Mouse (Mus musculus) heart, embryonic 14.5 days (tissue): ENCODE results near the gene Dmgdh. TPM values are rescaled to one million over a fixed set of nuclear protein-coding genes. Genes with fewer than 3 reads are reported as not detected.

Source experiments
- ATAC-seq: fragments of 200-750 bp; cut with Nextera tagmentation; 2 replicates; pipeline ENCODE4 v1.8.0; 2017; ENCODE audit warnings: low read depth, moderate TSS enrichment; ENCODE audit not compliant: insufficient number of reproducible peaks, insufficient read depth, low FRiP score
- H3K27ac ChIP-seq, 2 experiments: fragments of 200-500 bp in 1 of 2; fragments of 300-500 bp in 1 of 2; sonication (generic) in 1 of 2; replicated peaks in 1 of 2; 2 replicates each; pipeline ENCODE4 v1.5.1; 2012 to 2014; ENCODE audit warnings: low read depth in 2 of 2, low read length in 2 of 2, control low read depth in 1 of 2, mild to moderate bottlenecking in 1 of 2, mixed read lengths in 1 of 2; ENCODE audit not compliant: control insufficient read depth in 1 of 2, insufficient read depth in 1 of 2
- H3K27me3 ChIP-seq: fragments of 300-500 bp; sonication (generic); 2 replicates; pipeline ENCODE4 v1.6.1; 2014; ENCODE audit warnings: mild to moderate bottlenecking, low read length, control low read depth; ENCODE audit not compliant: control insufficient read depth, insufficient read depth
- H3K36me3 ChIP-seq: fragments of 300-500 bp; sonication (generic); 2 replicates; pipeline ENCODE4 v1.6.1; 2014; ENCODE audit warnings: mild to moderate bottlenecking, control low read depth, low read length, mixed read lengths; ENCODE audit not compliant: control insufficient read depth, insufficient read depth
- H3K4me1 ChIP-seq, 2 experiments: fragments of 200-500 bp in 1 of 2; fragments of 300-500 bp in 1 of 2; sonication (generic) in 1 of 2; 2 replicates each; pipeline ENCODE4 v1.6.1; 2012 to 2014; ENCODE audit warnings: low read length in 2 of 2, control low read depth in 1 of 2, mixed read lengths in 1 of 2; ENCODE audit not compliant: control insufficient read depth in 2 of 2, insufficient read depth in 2 of 2
- H3K4me2 ChIP-seq: fragments of 300-500 bp; sonication (generic); 2 replicates; pipeline ENCODE4 v1.6.1; 2014; ENCODE audit warnings: mild to moderate bottlenecking, low read length
- H3K4me3 ChIP-seq, 2 experiments: fragments of 200-500 bp in 1 of 2; fragments of 300-500 bp in 1 of 2; sonication (generic) in 1 of 2; 2 replicates each; pipeline ENCODE4 v1.5.1; 2012 to 2014; ENCODE audit warnings: low read length in 2 of 2, mild to moderate bottlenecking in 2 of 2, control low read depth in 1 of 2, low read depth in 1 of 2, moderate library complexity in 1 of 2; ENCODE audit not compliant: control insufficient read depth in 1 of 2, insufficient read depth in 1 of 2
- H3K9ac ChIP-seq: fragments of 300-500 bp; sonication (generic); 2 replicates; pipeline ENCODE4 v1.6.1; 2014; ENCODE audit warnings: mild to moderate bottlenecking, low read length
- H3K9me3 ChIP-seq: fragments of 300-500 bp; sonication (generic); 2 replicates; pipeline ENCODE4 v1.6.1; 2016; ENCODE audit warnings: low read length, control low read depth; ENCODE audit not compliant: control insufficient read depth
- WGBS: fragments of 180-500 bp; shearing (Covaris S2); extraction: QIAGEN DNeasy Blood & Tissue Kit; methylation state at CpG from one replicate; pipeline ENCODE4 v1.1.7; 2014; 5-methylcytosine and 5-hydroxymethylcytosine counted together
- polyA plus RNA-seq: library from polyadenylated mRNA; unstranded; fragments of >200 nt; fragmentation: Nextera tagmentation; extraction: Ambion mirVana; gene quantifications from 2 replicates; pipeline ENCODE4 v1.2.1, GENCODE M21; 2014

Gene Dmgdh
- polyA plus RNA-seq, 1 experiment from 2014 or later, result 0.08 TPM

DNA sequence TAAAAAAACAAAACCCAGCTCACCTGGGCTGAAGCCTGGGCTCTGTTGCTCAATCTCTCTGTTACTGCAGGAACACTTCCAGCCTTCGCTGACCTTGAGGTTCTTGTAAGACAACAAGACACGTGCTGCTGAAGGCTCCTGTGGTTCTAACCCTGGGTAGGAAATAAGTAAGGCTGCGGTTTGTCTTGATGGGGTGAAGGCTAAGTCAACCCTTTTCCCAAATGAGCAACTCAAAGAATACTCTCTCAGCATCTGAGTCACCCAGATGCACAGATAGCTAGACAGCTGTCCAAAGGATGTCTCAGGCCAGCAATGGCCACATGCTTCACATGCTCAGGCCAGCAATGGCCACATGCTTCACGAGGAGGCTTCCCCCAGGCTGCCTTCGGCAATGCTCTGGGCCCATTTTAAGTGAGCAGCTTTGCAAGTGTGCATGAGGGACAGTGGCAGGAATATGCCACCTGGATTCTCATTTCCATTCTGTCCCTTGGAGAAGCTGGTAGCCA, 61.0 kb downstream of the Dmgdh start:
- Histone ChIP-seq H3K27me3 (no peaks in the 10 kb centered on the region), H3K4me3 (no peak overlapping the region), H3K9me3 (no peaks in the 10 kb centered on the region), H3K36me3 (no peaks in the 10 kb centered on the region), H3K9ac (no peak overlapping the region), H3K4me2 (no peak overlapping the region), H3K27ac (no peak overlapping the region), H3K4me1 (no peaks in the 10 kb centered on the region)
- 81% methylated on average over 5 of the region's 5 CpGs for WGBS
- ATAC-seq, result no peak

DNA sequence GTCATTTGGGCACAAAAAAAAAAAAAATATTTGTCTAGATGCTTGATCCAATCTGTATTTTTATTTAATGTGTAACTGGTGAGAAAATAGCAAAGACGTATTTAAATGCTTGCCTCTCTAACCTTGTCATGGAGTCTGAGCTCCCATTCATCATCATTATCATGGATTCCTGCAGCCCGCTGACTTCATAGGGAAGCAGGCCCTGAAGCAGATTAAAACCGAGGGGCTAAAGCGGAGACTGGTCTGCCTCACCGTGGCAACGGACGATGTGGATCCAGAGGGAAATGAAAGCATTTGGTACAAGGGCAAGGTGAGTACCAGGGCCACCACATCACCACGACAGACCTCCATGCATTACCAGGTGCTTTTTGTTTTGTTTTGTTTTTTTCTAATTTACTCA, 69.9 kb downstream of the Dmgdh start:
- WGBS, result 41% methylated on average over 8 of the region's 8 CpGs

GRCm38 (mm10) chr13:93752597-93753400, 78.6 kb downstream of the Dmgdh start:
- Histone ChIP-seq H3K27me3 (no peaks in the 10 kb centered on the region), H3K4me1 (0 out of 4 replicates have a peak, but pooled peaks cover 0 to 7% of the 10 kb centered on the region in 2 experiments), H3K9ac (no peak overlapping the region), H3K27ac (no peak overlapping the region), H3K4me2 (no peak overlapping the region), H3K4me3 (no peak overlapping the region), H3K9me3 (no peaks in the 10 kb centered on the region), H3K36me3 (no peaks in the 10 kb centered on the region)
- 67% methylated on average over 14 of the region's 14 CpGs for WGBS
- no peak for ATAC-seq

More for the DNA sequence above, 69.9 kb downstream of the Dmgdh start:
- H3K36me3 ChIP-seq, result no peaks in the 10 kb centered on the region
- ATAC-seq, result no peak
- no peak overlapping the region for H3K9ac ChIP-seq
- no peaks in the 10 kb centered on the region for H3K4me1 ChIP-seq
- no peaks in the 10 kb centered on the region for H3K27me3 ChIP-seq
- no peak overlapping the region for H3K4me2 ChIP-seq
- H3K9me3 ChIP-seq, result no peaks in the 10 kb centered on the region
- H3K4me3 ChIP-seq, result no peak overlapping the region
- no peak overlapping the region for H3K27ac ChIP-seq

DNA sequence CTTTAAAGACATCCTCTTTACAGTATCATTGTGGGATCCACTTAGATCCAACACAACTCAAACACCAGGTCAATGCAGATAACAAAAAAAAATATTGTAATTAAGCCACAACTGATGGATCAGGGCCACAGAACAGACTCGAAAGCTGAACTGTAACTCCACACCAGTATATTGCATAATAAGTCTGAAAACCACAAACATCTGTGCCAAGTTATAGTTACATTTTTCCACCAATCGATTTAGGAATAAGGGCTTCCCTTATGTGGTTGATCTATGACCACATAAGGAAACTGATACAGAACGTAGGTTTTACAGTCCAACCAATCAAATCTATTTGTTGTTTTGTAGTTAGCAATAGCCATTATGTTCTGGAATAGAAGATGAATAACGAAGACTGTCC, 80.9 kb downstream of the Dmgdh start:
- no peak for ATAC-seq
- Histone ChIP-seq H3K27ac (no peak overlapping the region), H3K4me3 (no peak overlapping the region), H3K4me2 (no peak overlapping the region), H3K9me3 (no peaks in the 10 kb centered on the region), H3K9ac (no peak overlapping the region), H3K36me3 (no peaks in the 10 kb centered on the region), H3K27me3 (no peaks in the 10 kb centered on the region), H3K4me1 (0 out of 4 replicates have a peak, but pooled peaks cover 0 to 3% of the 10 kb centered on the region in 2 experiments)
- WGBS, result 88% methylated on average over 4 of the region's 4 CpGs

DNA sequence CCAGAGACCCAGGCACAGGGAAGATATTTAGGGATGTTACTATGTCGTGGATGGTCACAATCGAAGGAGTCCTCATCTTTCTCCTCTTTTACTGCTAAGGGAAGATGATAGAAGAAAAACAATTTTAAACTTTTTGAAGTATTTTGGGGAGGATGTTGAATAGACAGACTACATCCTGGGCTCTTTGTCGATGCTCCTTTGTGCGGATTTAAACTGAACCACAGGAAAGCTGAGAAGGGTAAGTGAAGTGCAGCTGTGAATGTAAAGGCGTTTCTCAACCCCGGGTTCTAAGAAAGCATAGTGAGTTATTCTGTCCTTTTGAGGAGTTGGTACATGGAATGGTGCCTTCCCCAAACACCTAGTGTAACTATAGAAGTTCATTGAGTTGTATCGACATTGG, 82.4 kb downstream of the Dmgdh start:
- WGBS, result 94% methylated on average over 7 of the region's 7 CpGs
- no peak overlapping the region for H3K9ac ChIP-seq

GRCm38 (mm10) chr13:93757514-93757913, 83.3 kb downstream of the Dmgdh start:
- no peak for ATAC-seq
- Histone ChIP-seq H3K27ac (no peak overlapping the region), H3K4me1 (0 out of 4 replicates have a peak, but pooled peaks cover 0 to 3% of the 10 kb centered on the region in 2 experiments), H3K27me3 (no peaks in the 10 kb centered on the region), H3K4me3 (no peak overlapping the region), H3K9ac (no peak overlapping the region), H3K9me3 (no peaks in the 10 kb centered on the region), H3K36me3 (no peaks in the 10 kb centered on the region), H3K4me2 (no peak overlapping the region)
- 32% methylated on average over 6 of the region's 6 CpGs for whole genome bisulfite sequencing

More for the DNA sequence above, 82.4 kb downstream of the Dmgdh start:
- H3K27me3 ChIP-seq, result no peaks in the 10 kb centered on the region
- H3K4me1 ChIP-seq, result 0 out of 4 replicates have a peak, but pooled peaks cover 0 to 3% of the 10 kb centered on the region in 2 experiments
- no peak overlapping the region for H3K27ac ChIP-seq
- ATAC-seq, result no peak
- H3K36me3 ChIP-seq, result no peaks in the 10 kb centered on the region
- no peak overlapping the region for H3K4me2 ChIP-seq
- no peaks in the 10 kb centered on the region for H3K9me3 ChIP-seq
- H3K4me3 ChIP-seq, result no peak overlapping the region

- Histone ChIP-seq H3K9me3 (no peaks in the 10 kb centered on the region), H3K4me2 (no peak overlapping the region), H3K9ac (no peak overlapping the region), H3K4me1 (no peaks in the 10 kb centered on the region), H3K27me3 (no peaks in the 10 kb centered on the region), H3K36me3 (no peaks in the 10 kb centered on the region), H3K4me3 (no peak overlapping the region), H3K27ac (no peak overlapping the region)
- no peak for ATAC-seq
- WGBS, result 54% methylated on average over 14 of the region's 14 CpGs
These were observed 84.1 kb downstream of the Dmgdh start for GRCm38 (mm10) chr13:93758149-93758898.
